Mouse (Mus musculus): Measurements from ENCODE around the gene Ccdc28b. TPM values are rescaled to one million over a fixed set of nuclear protein-coding genes. Genes with fewer than 3 reads are reported as not detected.
A peak's percentile ranks its signal among the peaks of the same experiment; 100 is the strongest.

The Ccdc28b gene
- polyA plus RNA-seq, 1 experiment from 2014 or later: 159 TPM

DNA sequence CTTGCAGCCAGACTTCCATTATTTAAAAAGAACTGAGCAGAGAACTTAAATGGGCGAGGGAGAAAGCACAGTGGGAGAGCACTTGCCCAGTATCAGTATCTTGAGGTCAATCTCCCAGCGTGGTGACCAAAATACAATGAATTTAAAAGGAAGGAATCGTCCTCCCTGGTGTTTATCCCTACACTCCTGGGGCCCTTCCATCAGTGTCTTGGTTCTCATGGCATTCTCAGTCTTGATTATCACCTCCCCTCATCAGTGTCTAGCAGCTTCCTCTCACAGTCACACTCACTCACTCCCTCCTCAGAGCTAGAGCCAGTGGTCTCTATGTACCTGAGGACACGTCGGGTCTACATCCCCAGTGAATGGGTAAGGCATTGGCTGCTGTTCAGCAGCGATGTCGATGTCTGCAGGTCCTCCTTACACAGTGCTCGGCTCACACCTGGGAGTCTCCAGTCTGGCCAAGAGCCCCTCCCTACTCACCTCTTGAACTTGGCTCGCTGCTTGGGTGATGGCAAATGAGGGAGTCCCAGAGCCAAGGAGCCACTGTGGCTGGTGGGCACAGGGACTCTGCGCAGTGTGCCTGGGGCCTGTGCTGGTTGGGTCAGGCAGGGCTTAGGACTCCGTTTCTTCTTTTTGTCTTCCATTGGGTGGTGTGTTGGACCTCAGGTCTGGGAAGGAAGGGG is 1.5 kb downstream of the Ccdc28b start:
- peaks cover 61% of the 10 kb centered on the region for H3K4me1 ChIP-seq (replicated peaks)
- no peaks in the 10 kb centered on the region for H3K9me3 ChIP-seq
- peak overlapping the region; percentile 80 for H3K4me2 ChIP-seq
- WGBS: 78% methylated on average over 11 of the region's 11 CpGs
- H3K9ac ChIP-seq: peak overlapping the region; percentile 86
- peaks cover 8% of the 10 kb centered on the region for H3K36me3 ChIP-seq
- peak overlapping the region; percentile 69 for H3K4me3 ChIP-seq
- peak overlapping the region; percentile 97 for H3K27ac ChIP-seq (replicated peaks)
- ATAC-seq (ENCODE audit: low FRiP score, low read depth): no peak
- no peaks in the 10 kb centered on the region for H3K27me3 ChIP-seq

DNA sequence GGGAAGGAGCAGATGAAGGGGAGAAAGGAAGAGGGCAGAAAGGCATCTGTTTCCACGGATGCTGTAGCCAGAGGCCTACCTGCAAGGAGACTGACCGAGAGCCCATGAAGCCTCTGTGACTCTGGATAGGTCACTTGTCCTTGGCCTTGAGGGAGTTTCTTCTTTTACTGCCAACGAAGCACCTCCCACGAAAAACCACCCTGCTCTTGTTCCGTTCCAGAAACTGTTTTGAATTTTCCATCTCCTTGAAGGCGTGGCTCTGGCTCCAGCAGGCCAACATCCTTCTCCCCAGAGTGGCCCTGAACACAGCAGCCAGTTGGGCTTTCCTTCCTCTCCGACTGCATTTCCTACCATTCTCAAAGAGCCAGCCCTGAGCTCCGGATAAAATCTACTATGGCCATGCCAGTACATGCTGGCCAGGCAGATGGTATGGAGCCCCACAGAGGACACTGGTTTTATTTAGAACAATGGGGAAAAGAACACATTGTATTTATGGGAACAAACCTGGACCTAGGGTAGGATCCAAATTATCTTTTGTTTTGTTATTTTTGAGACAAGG is 2.4 kb downstream of the Ccdc28b start:
- H3K4me2 ChIP-seq: peak overlapping the region; percentile 80
- H3K9me3 ChIP-seq: no peaks in the 10 kb centered on the region
- no peak overlapping the region for H3K4me3 ChIP-seq
- H3K9ac ChIP-seq: no peak overlapping the region
- 0 out of 2 replicates have a peak overlapping the region, but pooled peaks have one; percentile 4 for H3K27ac ChIP-seq (replicated peaks)
- ATAC-seq (ENCODE audit: low FRiP score, low read depth): no peak
- peaks cover 4% of the 10 kb centered on the region for H3K36me3 ChIP-seq
- WGBS: 85% methylated on average over 8 of the region's 8 CpGs
- no peaks in the 10 kb centered on the region for H3K27me3 ChIP-seq
- H3K4me1 ChIP-seq (replicated peaks): peaks cover 61% of the 10 kb centered on the region

DNA sequence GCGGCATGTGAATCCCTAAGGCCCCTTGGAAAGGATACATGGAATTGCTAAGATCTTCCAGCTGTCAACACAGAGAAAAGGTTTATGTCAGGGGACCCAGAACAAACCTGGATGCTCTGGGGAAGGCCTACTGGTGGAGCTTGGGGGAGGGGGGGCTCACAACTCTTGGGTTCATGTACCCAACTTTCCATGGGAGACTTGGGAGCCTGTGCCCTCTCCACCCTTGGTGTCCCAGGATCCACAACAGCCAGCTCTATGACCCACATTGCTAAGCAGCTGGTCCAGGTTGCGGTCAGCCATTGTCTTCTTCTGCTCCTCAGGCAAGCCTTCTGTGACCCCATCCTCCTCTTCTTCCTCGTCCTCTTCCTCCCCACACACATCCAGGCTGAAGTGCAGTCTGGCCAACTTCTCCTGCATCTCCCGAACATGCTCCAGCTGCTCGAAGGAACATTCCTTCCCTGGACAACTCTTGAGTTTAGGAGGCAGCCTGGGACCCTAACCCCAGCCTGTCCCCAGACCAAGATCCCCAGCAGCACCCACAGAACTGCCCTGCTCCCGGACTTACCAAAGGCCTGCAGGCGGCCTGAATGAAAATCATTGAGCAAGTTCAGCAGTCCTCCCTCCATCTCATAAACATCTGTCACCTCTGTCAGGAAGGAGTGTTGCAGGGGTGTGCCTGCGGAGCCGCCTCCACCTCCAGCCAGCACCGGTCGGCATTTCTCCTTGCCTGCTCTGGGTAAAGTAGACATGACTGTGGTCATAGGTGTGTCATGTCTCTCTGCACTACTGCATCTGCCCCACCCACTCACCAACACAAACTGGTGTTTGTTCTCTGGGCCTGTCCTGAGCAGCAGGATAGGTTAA is 3.1 kb downstream of the Ccdc28b start:
- H3K27me3 ChIP-seq: no peaks in the 10 kb centered on the region
- H3K27ac ChIP-seq (replicated peaks): 0 out of 2 replicates have a peak overlapping the region, but pooled peaks have one; percentile 4
- ATAC-seq (ENCODE audit: low FRiP score, low read depth): no peak
- 87% methylated on average over 11 of the region's 11 CpGs for WGBS
- H3K9me3 ChIP-seq: no peaks in the 10 kb centered on the region
- H3K9ac ChIP-seq: no peak overlapping the region
- peaks cover 6% of the 10 kb centered on the region for H3K36me3 ChIP-seq
- peaks cover 58% of the 10 kb centered on the region for H3K4me1 ChIP-seq (replicated peaks)
- no peak overlapping the region for H3K4me3 ChIP-seq
- H3K4me2 ChIP-seq: peak overlapping the region; percentile 80; the same call in 1 of the 2 replicates

DNA sequence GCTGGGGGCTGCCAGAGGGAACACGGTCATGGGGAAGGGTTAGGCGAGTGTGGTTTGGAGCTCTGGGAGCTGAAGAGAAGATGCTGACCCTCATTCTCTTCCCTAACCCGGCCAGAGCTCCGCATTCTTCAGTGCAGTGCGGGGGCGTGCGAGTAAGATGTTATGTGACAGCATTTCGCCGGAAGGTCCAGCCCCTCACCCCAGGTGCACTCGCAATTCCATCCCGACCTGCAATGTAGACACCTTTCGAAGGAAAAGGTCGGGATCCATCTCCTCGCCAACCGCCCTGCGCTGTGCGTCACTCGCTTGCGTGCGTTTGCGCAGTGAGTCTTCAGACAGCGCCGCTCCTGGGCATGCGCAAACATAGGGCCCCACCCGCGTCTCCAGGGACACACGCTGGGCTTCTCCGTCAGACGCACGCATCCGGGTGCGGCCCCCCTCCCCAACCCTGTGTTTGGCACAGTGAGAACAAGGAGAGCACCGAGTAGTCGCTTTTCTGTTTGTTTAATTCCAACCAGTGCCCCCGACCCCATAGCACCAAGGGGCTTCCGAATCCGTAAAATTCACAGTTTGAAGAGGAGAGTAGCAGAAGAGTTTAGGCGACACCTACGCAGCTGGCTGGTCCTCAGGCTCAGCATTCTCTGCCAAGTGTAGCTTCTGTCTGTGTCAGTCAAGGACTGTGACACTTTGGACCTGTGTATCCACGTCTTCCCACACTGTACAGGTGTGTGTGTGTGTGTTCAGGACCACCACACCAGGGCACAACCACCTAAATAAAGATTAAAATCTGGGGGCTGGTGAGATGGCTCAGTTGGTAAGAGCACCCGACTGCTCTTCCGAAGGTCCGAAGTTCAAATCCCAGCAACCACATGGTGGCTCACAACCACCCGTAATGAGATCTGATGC is 4.7 kb downstream of the Ccdc28b start, which contains the start of gene Iqcc:
TSS of gene Iqcc (minus strand) at position 314 of the 906 bp plus-strand sequence.
- 4% methylated on average over 44 of the region's 44 CpGs for WGBS

DNA sequence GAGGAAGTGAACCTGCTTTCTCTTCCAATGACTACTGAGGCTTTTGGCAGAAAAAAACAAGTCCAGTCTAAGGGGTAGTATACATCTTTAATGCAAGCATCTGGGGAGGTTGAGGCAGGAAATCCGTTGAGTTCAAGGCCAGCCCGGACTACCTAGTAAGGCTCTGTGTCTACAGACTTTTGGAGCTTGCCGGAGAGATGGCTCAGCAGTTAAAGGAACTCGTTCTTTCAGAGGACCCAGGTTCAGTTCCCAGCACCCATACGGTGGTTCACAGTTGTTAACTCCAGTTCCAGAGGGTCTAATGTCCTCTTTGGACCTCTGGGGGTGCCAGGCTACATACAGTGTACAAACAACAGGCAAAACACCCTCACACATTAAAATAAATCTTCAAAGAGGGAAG is 5.7 kb downstream of the Ccdc28b start:
- H3K27ac ChIP-seq (replicated peaks): peak overlapping the region; percentile 93
- H3K4me2 ChIP-seq: peak overlapping the region; percentile 69
- H3K4me3 ChIP-seq: peak overlapping the region; percentile 58
- peaks cover 40% of the 10 kb centered on the region for H3K4me1 ChIP-seq (replicated peaks)
- WGBS: 95% methylated on average over 5 of the region's 5 CpGs
- no peaks in the 10 kb centered on the region for H3K27me3 ChIP-seq
- no peaks in the 10 kb centered on the region for H3K9me3 ChIP-seq
- H3K9ac ChIP-seq: peak overlapping the region; percentile 75
- H3K36me3 ChIP-seq: peaks cover 6% of the 10 kb centered on the region
- no peak for ATAC-seq (ENCODE audit: low FRiP score, low read depth)

More for the DNA sequence above, 4.7 kb downstream of the Ccdc28b start, which contains the start of gene Iqcc:
- Histone ChIP-seq H3K27me3 (no peaks in the 10 kb centered on the region), H3K4me2 (peak within 1 kb of the TSS; percentile 69), H3K4me3 (peak within 1 kb of the TSS; percentile 58), H3K27ac (replicated peaks) (peak within 1 kb of the TSS; percentile 93), H3K4me1 (replicated peaks) (peaks cover 43% of the 10 kb centered on the region), H3K9ac (peak within 1 kb of the TSS; percentile 75), H3K36me3 (peaks cover 6% of the 10 kb centered on the region), H3K9me3 (no peaks in the 10 kb centered on the region)
- peak; percentile 92 for ATAC-seq (ENCODE audit: low FRiP score, low read depth)

DNA sequence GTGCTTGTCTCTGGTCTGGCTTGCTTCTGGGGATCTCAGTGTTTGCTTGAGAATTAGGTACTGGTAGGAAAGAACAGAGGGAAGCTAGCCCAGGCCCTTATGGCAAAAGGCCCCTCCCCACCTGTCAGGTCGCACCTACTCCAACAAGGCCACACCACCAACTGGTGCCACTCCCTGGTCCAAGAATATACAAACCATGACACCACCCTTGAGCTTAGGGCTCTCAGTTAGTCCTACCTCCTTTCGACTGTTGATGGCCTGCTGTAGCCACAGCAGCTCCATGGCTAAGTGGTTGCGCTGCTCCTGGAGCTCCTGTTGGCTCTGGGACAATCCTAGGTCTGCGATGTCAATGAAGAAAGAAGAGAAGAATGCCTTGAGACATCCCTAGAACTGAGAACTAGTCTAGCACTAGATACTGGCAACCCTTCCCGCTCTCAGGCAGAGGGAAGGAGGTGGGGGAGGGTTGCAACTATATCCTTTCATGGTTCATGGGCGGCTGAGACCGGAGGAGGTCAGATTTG is 6.6 kb downstream of the Ccdc28b start:
- no peak overlapping the region for H3K4me3 ChIP-seq
- no peak for ATAC-seq (ENCODE audit: low FRiP score, low read depth)
- no peaks in the 10 kb centered on the region for H3K27me3 ChIP-seq
- H3K4me1 ChIP-seq (replicated peaks): peaks cover 32% of the 10 kb centered on the region
- 99% methylated on average over 7 of the region's 7 CpGs for WGBS
- H3K27ac ChIP-seq (replicated peaks): no peak overlapping the region
- no peak overlapping the region for H3K9ac ChIP-seq
- no peaks in the 10 kb centered on the region for H3K9me3 ChIP-seq
- H3K36me3 ChIP-seq: peaks cover 6% of the 10 kb centered on the region
- no peak overlapping the region for H3K4me2 ChIP-seq

DNA sequence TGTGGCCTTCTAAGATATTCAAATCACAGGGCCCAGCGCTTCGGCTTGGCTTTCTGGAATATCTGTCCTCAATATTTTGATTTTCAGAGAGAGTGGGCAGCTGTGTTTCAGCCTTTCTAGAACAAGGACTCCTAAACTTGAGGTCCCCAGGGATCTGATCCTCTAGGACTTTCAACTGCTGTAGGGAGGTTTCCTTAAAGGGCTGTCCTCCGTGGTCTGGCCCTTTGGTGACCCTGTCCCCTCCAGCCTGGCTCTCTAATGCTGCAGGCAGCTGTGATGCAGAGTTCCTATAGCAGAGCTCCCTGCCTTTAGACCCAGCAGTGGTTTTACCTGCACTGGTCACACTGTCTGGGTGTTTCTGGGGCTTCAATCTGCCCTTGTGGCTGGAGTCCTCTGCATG is 7.1 kb downstream of the Ccdc28b start:
- Histone ChIP-seq H3K36me3 (peaks cover 6% of the 10 kb centered on the region), H3K27me3 (no peaks in the 10 kb centered on the region), H3K9ac (no peak overlapping the region), H3K4me3 (no peak overlapping the region), H3K4me1 (replicated peaks) (peaks cover 26% of the 10 kb centered on the region), H3K4me2 (no peak overlapping the region), H3K9me3 (no peaks in the 10 kb centered on the region), H3K27ac (replicated peaks) (no peak overlapping the region)
- ATAC-seq (ENCODE audit: low FRiP score, low read depth): no peak
- WGBS: 91% methylated on average over 3 of the region's 3 CpGs

DNA sequence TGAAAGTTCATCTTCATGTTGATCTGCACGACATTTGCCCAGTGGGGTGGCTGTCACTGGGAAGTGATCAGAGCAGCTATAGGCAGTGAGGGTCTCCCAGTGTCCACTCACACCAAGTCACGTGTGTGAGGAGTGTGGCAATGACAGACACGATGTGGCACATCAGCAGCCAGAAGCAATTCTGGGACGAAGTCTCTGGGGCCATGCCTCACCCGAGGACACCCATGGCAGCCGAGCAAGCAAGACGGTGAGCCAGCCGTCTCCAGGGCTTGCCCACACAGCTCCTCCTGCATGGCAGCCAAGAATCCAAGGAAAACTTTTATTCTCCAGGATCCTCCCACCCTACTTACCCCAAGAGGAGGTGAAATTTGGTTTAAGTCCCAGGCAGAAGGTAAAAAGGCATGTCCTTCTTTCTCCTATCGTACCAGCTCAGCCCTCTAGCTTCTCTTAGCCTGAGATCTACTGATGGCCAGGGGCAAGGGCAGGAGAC is 7.9 kb downstream of the Ccdc28b start:
- Histone ChIP-seq H3K4me3 (no peak overlapping the region), H3K9ac (no peak overlapping the region), H3K9me3 (no peaks in the 10 kb centered on the region), H3K36me3 (peaks cover 6% of the 10 kb centered on the region), H3K4me1 (replicated peaks) (peaks cover 18% of the 10 kb centered on the region), H3K27ac (replicated peaks) (no peak overlapping the region), H3K4me2 (no peak overlapping the region), H3K27me3 (no peaks in the 10 kb centered on the region)
- 89% methylated on average over 9 of the region's 9 CpGs for WGBS
- ATAC-seq (ENCODE audit: low FRiP score, low read depth): no peak

DNA sequence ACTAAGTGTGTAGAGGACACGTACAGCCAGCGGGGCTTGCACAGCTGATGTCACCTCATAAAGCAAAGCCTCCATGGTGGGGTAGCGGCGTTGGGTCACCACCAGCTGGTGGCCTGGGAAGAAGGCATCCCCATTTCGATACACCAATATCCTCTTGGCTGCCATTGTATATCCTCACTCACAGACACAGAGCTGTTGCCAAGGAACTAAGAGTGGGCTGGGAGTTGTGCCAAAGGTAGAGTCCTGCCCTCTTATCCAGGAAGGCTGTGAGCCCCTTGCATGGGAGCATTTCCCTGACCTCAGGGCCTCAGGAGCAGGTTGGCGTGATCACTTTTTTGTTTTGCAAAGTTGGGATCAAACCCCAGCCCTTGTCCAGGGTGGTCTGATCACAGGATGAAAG is 9.7 kb downstream of the Ccdc28b start, which contains the start of gene Dcdc2b:
TSS of gene Dcdc2b (minus strand) at position 165 of the 400 bp plus-strand sequence.
- H3K4me1 ChIP-seq (replicated peaks): peaks cover 12% of the 10 kb centered on the region
- no peak within 1 kb of the TSS for H3K9ac ChIP-seq
- H3K27ac ChIP-seq (replicated peaks): no peak within 1 kb of the TSS
- H3K36me3 ChIP-seq: peaks cover 8% of the 10 kb centered on the region
- WGBS: 70% methylated on average over 6 of the region's 6 CpGs
- no peak for ATAC-seq (ENCODE audit: low FRiP score, low read depth)
- H3K27me3 ChIP-seq: no peaks in the 10 kb centered on the region
- no peak within 1 kb of the TSS for H3K4me3 ChIP-seq
- H3K4me2 ChIP-seq: no peak within 1 kb of the TSS
- no peaks in the 10 kb centered on the region for H3K9me3 ChIP-seq

DNA sequence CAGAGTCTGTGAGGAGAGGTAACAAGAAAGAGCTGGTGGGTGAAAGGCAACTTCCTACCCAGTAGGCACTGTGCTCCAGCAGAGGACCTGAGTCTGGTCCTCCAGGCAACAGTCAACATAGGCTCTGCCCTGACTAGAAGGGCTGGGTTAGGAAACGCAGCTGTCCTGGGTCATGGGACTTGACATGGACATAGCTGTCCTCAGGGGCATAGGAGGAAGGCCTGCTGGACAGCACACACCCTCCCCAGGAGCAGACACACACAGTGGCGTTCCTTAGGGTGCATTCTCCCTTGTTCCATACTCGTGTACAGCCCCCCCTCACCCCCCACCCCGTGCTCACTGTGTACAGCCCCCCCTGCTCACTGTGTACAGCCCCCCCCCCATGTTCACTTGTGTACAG is 13.3 kb downstream of the Ccdc28b start:
- Histone ChIP-seq H3K9me3 (no peaks in the 10 kb centered on the region), H3K4me1 (replicated peaks) (0 out of 2 replicates have a peak, but pooled peaks cover 2% of the 10 kb centered on the region), H3K4me2 (no peak overlapping the region), H3K27me3 (no peaks in the 10 kb centered on the region), H3K4me3 (no peak overlapping the region), H3K9ac (no peak overlapping the region), H3K36me3 (peaks cover 23% of the 10 kb centered on the region), H3K27ac (replicated peaks) (no peak overlapping the region)
- WGBS: 70% methylated on average over 4 of the region's 4 CpGs
- no peak for ATAC-seq (ENCODE audit: low FRiP score, low read depth)

DNA sequence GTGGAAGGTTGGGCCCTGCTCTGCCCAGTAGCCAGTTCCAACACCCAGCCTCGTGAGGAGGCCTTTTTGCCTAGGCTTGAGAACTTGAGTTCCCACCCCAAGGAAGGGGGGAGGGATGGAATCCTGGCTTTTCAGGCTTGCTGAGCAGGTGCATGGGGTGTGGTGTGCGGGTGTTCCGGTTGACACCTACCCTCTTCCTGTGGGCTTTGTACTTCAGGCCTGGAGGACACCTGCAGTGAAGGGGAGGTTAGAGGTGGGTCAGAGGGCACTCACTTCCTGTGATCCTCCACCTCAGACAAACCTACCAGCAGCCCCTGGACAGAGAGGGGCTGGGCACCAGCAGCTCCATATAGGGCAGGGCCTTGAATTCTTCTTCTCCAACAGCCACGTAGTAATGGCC is 13.7 kb downstream of the Ccdc28b start:
- no peaks in the 10 kb centered on the region for H3K27me3 ChIP-seq
- no peak overlapping the region for H3K4me2 ChIP-seq
- H3K9ac ChIP-seq: no peak overlapping the region
- 84% methylated on average over 4 of the region's 4 CpGs for WGBS
- 0 out of 2 replicates have a peak, but pooled peaks cover 2% of the 10 kb centered on the region for H3K4me1 ChIP-seq (replicated peaks)
- H3K4me3 ChIP-seq: no peak overlapping the region
- ATAC-seq (ENCODE audit: low FRiP score, low read depth): no peak
- H3K9me3 ChIP-seq: no peaks in the 10 kb centered on the region
- peaks cover 26% of the 10 kb centered on the region for H3K36me3 ChIP-seq
- no peak overlapping the region for H3K27ac ChIP-seq (replicated peaks)
